Mouse (Mus musculus): ENCODE data around the gene Igsf10. TPM values are rescaled to one million over a fixed set of nuclear protein-coding genes. Genes with fewer than 3 reads are reported as not detected.

Gene Igsf10
- polyA plus RNA-seq, 1 experiment from 2014 or later = 1.8 TPM

Other genes with a start within 250 kb of the Igsf10 start
- gene Gpr171, start 242.6 kb downstream of the Igsf10 start, polyA plus RNA-seq (2014; fragmentation: Nextera tagmentation; extraction: Ambion mirVana) = 1.3 TPM in 2 replicates
- gene P2ry14, start 190.8 kb downstream of the Igsf10 start, polyA plus RNA-seq (2014; fragmentation: Nextera tagmentation; extraction: Ambion mirVana) = 1.4 and 2.9 TPM in 2 replicates
- gene Gpr87, start 149.3 kb downstream of the Igsf10 start, polyA plus RNA-seq (2014; fragmentation: Nextera tagmentation; extraction: Ambion mirVana) = not detected in 2 replicates
- 0.49 and 0.66 TPM in 2 replicates for gene P2ry13, start 133.5 kb downstream of the Igsf10 start, polyA plus RNA-seq (2014; fragmentation: Nextera tagmentation; extraction: Ambion mirVana)
- gene P2ry12, start 81.5 kb downstream of the Igsf10 start, polyA plus RNA-seq (2014; fragmentation: Nextera tagmentation; extraction: Ambion mirVana) = 0.87 and 1.0 TPM in 2 replicates